Mouse (Mus musculus): ENCODE results near the gene Fam90a1a.

- TF ChIP-seq POLR2A (IDR thresholded peaks at IDR 0.05; ENCODE audit: borderline replicate concordance, insufficient read depth, low read length) (no peak), CTCF (IDR thresholded peaks at IDR 0.05; ENCODE audit: borderline replicate concordance, insufficient read depth, low read depth, low read length) (no peak)
Measured at GRCm38 (mm10) chr8:21966646-21967045, 8.1 kb downstream of the Fam90a1a start.

All from cerebellum, adult 2 months (tissue).